Mouse (Mus musculus) cerebellum, adult 2 months (tissue): ENCODE data around the gene C1qtnf1.

Experiments
- CTCF ChIP-seq: fragments of 200-500 bp; IDR thresholded peaks from 2 replicates; pipeline ENCODE4 v1.5.1; 2011; ENCODE audit warnings: low read depth, mild to moderate bottlenecking, control low read depth, low read length, moderate library complexity, borderline replicate concordance; ENCODE audit not compliant: insufficient read depth
- POLR2A ChIP-seq: fragments of 200-500 bp; IDR thresholded peaks from 2 replicates; pipeline ENCODE4 v1.6.1; 2011; ENCODE audit warnings: low read length, control low read depth, borderline replicate concordance; ENCODE audit not compliant: insufficient read depth

GRCm38 (mm10) chr11:118488191-118488906, 60.3 kb downstream of the C1qtnf1 start:
- TF ChIP-seq POLR2A (no peak), CTCF (peak; percentile 69; the same call in 1 of the 2 replicates)
